Mouse (Mus musculus): ENCODE data around the gene B3gnt8.

GRCm38 (mm10) chr7:25639754-25640153 lies 13.3 kb downstream of the B3gnt8 start:
- TF ChIP-seq POLR2A (IDR thresholded peaks at IDR 0.05; ENCODE audit: extremely low read depth, insufficient read depth, low read length) = no peak
- TF ChIP-seq CTCF (IDR thresholded peaks at IDR 0.05; ENCODE audit: extremely low read depth, insufficient read depth, low read length) = no peak
